Mouse (Mus musculus): Measurements from ENCODE around the gene Smim20. TPM values are rescaled to one million over a fixed set of nuclear protein-coding genes. Genes with fewer than 3 reads are reported as not detected.

Smim20 gene
- polyA plus RNA-seq, 1 experiment from 2014 or later, result 82.7 TPM

DNA sequence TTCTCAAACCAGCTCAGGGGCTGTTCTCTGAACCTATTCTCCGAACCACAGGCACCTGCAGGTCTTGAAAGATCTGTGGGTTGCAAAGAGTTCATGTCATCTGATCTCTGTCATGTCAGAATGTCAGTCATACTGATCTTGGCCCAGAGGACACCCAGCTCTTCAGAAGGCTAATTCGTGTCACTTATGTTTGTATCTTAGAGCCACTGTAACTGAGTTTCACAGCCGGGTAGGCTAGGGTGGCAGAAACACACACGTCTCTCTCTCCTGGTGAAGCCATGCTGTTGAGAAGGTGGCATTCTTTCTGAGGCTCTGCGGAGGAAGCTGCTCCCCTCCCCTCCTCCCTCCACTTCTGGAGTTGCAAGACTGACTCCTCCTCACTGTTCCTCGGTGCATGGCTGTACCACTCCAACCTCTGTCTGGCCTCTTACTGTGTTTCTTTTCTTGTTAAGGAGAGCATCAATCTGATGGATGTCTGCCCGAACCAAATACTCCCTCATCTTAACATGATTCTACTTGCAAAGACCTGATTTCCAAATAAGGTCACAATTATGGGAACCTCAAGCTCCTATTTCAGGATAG, 51.1 kb downstream of the Smim20 start:
- ATAC-seq (replicated peaks; ENCODE audit: low FRiP score), result peak; percentile 50; the same call in 1 of the 2 replicates
- Histone ChIP-seq H3K36me3 (no peaks in the 10 kb centered on the region), H3K9ac (no peak overlapping the region), H3K4me3 (replicated peaks) (no peak overlapping the region), H3K4me2 (no peak overlapping the region), H3K4me1 (peaks cover 16% of the 10 kb centered on the region), H3K27ac (no peak overlapping the region), H3K9me3 (replicated peaks) (no peaks in the 10 kb centered on the region), H3K27me3 (no peaks in the 10 kb centered on the region)
- 53% methylated on average over 7 of the region's 7 CpGs for WGBS

DNA sequence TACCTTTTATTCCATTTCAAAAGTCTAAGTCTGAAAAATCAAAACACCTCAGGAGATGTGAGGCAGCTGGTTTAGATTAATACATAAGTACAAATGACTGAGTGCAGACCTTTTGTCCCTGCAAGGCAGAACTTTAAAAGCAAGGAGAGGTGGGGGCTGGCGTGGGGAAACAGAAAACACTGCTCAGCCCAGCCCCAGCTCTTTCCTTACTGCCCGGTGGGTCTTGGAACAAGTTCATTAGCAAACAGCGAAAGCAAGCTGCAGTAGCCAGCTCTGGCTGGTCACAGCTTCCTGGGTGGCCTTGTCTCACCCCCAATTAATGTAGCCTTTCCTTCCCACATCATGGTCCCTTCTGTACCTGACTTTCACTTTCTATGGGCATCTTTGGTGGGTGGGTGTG, 53.4 kb downstream of the Smim20 start:
- Histone ChIP-seq H3K27ac (no peak overlapping the region), H3K4me1 (peaks cover 19% of the 10 kb centered on the region), H3K4me3 (replicated peaks) (no peak overlapping the region), H3K9me3 (replicated peaks) (no peaks in the 10 kb centered on the region), H3K4me2 (no peak overlapping the region), H3K27me3 (peaks cover 8% of the 10 kb centered on the region), H3K9ac (no peak overlapping the region), H3K36me3 (no peaks in the 10 kb centered on the region)
- WGBS, result 32% methylated on average over 3 of the region's 3 CpGs
- ATAC-seq (replicated peaks; ENCODE audit: low FRiP score), result peak; percentile 28

DNA sequence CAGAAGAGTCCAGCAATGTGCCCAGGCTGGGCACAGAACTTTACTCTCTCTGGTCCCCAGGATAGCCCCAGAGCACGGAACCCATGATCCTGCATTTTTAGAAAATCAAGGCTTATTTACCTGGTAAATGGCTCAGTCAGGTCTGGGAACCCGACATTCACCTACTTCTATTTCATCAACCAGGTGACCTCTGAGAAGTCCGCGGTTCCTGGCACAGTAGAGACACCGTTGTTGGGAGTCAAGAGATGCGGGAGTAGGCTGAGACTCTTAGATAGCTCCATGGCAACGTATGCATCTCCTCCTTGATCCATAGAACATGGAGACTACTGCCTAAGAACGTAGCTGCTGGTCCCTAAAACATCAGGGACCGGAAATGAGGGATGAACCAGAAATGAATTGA, 55.0 kb downstream of the Smim20 start:
- Histone ChIP-seq H3K4me1 (peaks cover 24% of the 10 kb centered on the region), H3K27me3 (peaks cover 13% of the 10 kb centered on the region), H3K9ac (no peak overlapping the region), H3K36me3 (no peaks in the 10 kb centered on the region), H3K9me3 (replicated peaks) (no peaks in the 10 kb centered on the region), H3K4me3 (replicated peaks) (no peak overlapping the region), H3K27ac (no peak overlapping the region), H3K4me2 (no peak overlapping the region)
- no peak for ATAC-seq (replicated peaks; ENCODE audit: low FRiP score)
- WGBS, result 92% methylated on average over 9 of the region's 9 CpGs

GRCm38 (mm10) chr5:53322471-53322870, 55.6 kb downstream of the Smim20 start:
- H3K4me2 ChIP-seq, result no peak overlapping the region
- peaks cover 13% of the 10 kb centered on the region for H3K27me3 ChIP-seq
- no peak overlapping the region for H3K9ac ChIP-seq
- 71% methylated on average over 11 of the region's 11 CpGs for WGBS
- ATAC-seq (replicated peaks; ENCODE audit: low FRiP score), result no peak
- H3K4me3 ChIP-seq (replicated peaks), result no peak overlapping the region
- H3K9me3 ChIP-seq (replicated peaks), result no peaks in the 10 kb centered on the region
- peaks cover 24% of the 10 kb centered on the region for H3K4me1 ChIP-seq
- no peaks in the 10 kb centered on the region for H3K36me3 ChIP-seq
- no peak overlapping the region for H3K27ac ChIP-seq

GRCm38 (mm10) chr5:53323121-53323520, 56.2 kb downstream of the Smim20 start:
- Histone ChIP-seq H3K9me3 (replicated peaks) (no peaks in the 10 kb centered on the region), H3K9ac (no peak overlapping the region), H3K27ac (no peak overlapping the region), H3K27me3 (peaks cover 13% of the 10 kb centered on the region), H3K4me1 (peaks cover 19% of the 10 kb centered on the region), H3K36me3 (no peaks in the 10 kb centered on the region), H3K4me2 (no peak overlapping the region), H3K4me3 (replicated peaks) (no peak overlapping the region)
- no peak for ATAC-seq (replicated peaks; ENCODE audit: low FRiP score)
- WGBS, result 30% methylated on average over 7 of the region's 7 CpGs

DNA sequence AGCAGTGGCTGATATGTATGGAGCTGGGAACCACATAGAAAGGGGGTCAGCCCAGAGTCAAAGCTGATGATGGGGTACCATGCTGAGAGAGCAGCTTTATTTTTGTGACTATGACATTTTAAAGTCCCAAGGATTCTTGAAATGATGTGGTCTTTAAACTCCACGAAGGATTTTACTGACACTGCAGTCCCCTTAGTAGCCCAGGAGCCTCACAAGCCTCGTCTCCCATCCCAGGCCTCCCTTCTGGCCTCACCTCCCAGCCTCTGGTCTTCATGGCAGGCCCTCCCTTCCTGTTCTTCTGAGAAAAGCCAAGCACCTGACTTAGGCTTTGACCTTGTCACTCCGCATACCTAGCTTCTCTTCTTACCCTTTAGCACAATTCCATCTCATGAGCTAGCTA, 57.4 kb downstream of the Smim20 start:
- H3K27ac ChIP-seq, result no peak overlapping the region
- H3K4me3 ChIP-seq (replicated peaks), result no peak overlapping the region
- ATAC-seq (replicated peaks; ENCODE audit: low FRiP score), result no peak
- 56% methylated on average over 3 of the region's 3 CpGs for WGBS
- H3K36me3 ChIP-seq, result no peaks in the 10 kb centered on the region
- H3K4me2 ChIP-seq, result no peak overlapping the region
- H3K9ac ChIP-seq, result no peak overlapping the region
- peaks cover 13% of the 10 kb centered on the region for H3K27me3 ChIP-seq
- no peaks in the 10 kb centered on the region for H3K9me3 ChIP-seq (replicated peaks)
- peaks cover 19% of the 10 kb centered on the region for H3K4me1 ChIP-seq

DNA sequence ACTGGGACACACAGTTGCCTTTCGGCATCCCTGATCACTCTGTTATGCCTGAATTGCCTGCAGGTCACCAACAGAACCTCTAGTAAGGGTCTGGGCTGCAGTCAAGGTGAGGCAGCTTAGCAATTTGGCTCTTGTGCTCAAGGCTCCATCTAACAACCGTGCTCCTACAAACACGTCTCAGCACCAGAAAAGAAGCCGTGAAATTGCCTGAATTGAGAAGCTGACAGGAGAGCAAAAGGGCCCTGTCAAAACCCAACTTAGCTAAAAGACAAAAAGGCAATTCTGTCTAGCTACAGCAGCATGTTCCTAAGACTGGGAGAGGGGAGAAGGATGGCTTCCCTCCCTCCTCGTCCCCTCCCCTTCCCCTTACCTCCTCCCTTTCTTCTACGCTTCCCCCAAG, 57.9 kb downstream of the Smim20 start:
- Histone ChIP-seq H3K27ac (no peak overlapping the region), H3K4me1 (peaks cover 19% of the 10 kb centered on the region), H3K9me3 (replicated peaks) (no peaks in the 10 kb centered on the region), H3K9ac (no peak overlapping the region), H3K4me2 (no peak overlapping the region), H3K27me3 (peaks cover 13% of the 10 kb centered on the region), H3K36me3 (no peaks in the 10 kb centered on the region), H3K4me3 (replicated peaks) (no peak overlapping the region)
- no peak for ATAC-seq (replicated peaks; ENCODE audit: low FRiP score)
- WGBS, result 39% methylated on average over 6 of the region's 6 CpGs

DNA sequence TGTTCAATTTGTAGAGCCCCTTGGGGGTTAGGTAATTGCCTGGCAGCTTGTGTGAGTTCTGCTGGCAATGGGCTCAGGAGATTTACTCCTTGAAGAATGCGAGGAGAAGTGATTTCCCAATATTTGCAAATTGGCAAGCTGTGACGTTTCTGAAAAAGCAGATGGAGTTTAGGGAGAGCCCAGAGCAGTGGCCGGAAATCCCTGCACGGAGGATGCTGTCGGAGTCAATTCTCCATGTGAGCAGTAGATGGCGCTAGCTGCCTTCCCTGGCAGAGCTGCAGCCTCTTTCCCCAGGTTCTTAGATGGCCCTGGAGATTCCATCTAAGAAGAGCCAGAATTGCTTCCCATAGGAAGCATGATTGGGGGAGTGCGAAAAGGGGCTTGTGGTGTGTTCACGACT, 59.1 kb downstream of the Smim20 start:
- no peak overlapping the region for H3K4me2 ChIP-seq
- H3K27me3 ChIP-seq, result peaks cover 13% of the 10 kb centered on the region
- 3% methylated on average over 8 of the region's 8 CpGs for WGBS

DNA sequence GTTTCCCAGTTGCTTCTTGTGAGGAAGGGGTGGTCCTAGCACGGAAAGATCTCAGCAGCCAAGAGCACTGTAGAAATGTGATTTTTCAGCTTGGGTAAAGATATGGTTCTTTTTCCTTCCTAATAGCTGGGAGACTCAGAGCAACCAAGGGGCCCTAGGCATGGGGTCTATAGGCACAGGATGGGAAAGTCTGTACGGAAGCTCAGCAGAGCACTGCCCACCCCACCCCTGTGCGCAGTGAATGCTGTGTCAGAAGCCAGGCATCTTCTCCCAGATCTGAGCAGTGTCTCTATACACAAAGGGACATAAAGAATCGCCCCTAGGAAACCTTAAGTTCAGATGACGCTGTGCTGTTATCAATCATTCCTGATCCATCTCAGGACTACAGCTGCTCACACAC, 59.6 kb downstream of the Smim20 start:
- no peak overlapping the region for H3K27ac ChIP-seq
- no peaks in the 10 kb centered on the region for H3K9me3 ChIP-seq (replicated peaks)
- H3K36me3 ChIP-seq, result no peaks in the 10 kb centered on the region
- H3K4me3 ChIP-seq (replicated peaks), result no peak overlapping the region
- no peak overlapping the region for H3K9ac ChIP-seq
- ATAC-seq (replicated peaks; ENCODE audit: low FRiP score), result peak; percentile 11; the same call in 1 of the 2 replicates
- H3K4me2 ChIP-seq, result no peak overlapping the region
- peaks cover 14% of the 10 kb centered on the region for H3K4me1 ChIP-seq
- H3K27me3 ChIP-seq, result peaks cover 13% of the 10 kb centered on the region
- 63% methylated on average over 5 of the region's 5 CpGs for WGBS

More for the DNA sequence above, 59.1 kb downstream of the Smim20 start:
- no peak overlapping the region for H3K27ac ChIP-seq
- peaks cover 14% of the 10 kb centered on the region for H3K4me1 ChIP-seq
- H3K9ac ChIP-seq, result no peak overlapping the region
- no peaks in the 10 kb centered on the region for H3K36me3 ChIP-seq
- no peak overlapping the region for H3K4me3 ChIP-seq (replicated peaks)
- ATAC-seq (replicated peaks; ENCODE audit: low FRiP score), result peak; percentile 65
- H3K9me3 ChIP-seq (replicated peaks), result no peaks in the 10 kb centered on the region

Other genes with a start within 250 kb of the Smim20 start
- 0.43 and 0.57 TPM in 2 replicates for gene Slc34a2, start 229.0 kb upstream of the Smim20 start, polyA plus RNA-seq (2015; fragmentation: Nextera tagmentation; extraction: Ambion mirVana)
- gene Sel1l3, start 53.2 kb upstream of the Smim20 start, polyA plus RNA-seq (2015; fragmentation: Nextera tagmentation; extraction: Ambion mirVana), result 19.0 and 20.1 TPM in 2 replicates
- gene Rbpj, start 199.1 kb downstream of the Smim20 start, polyA plus RNA-seq (2015; fragmentation: Nextera tagmentation; extraction: Ambion mirVana), result 33.1 and 36.7 TPM in 2 replicates

Measured in kidney, embryonic 15.5 days (tissue).